Mouse (Mus musculus) adrenal gland, postnatal 36 days (tissue): ENCODE measurements around the gene Olfr1094. TPM values are rescaled to one million over a fixed set of nuclear protein-coding genes. Genes with fewer than 3 reads are reported as not detected.

Experiments
- DNase-seq, 2 experiments: peaks; one replicate each; pipeline ENCODE4 v3.0.0; 2021; ENCODE audit warnings: mixed read lengths in 1 of 2
- long read RNA-seq, 2 experiments: library from polyadenylated mRNA; stranded (forward); transcript quantifications; one replicate each; pipeline ENCODE4 v2.0.0; 2021; ENCODE audit warnings: borderline sequencing depth in 2 of 2
- total RNA-seq, 2 experiments: library from RNA; stranded (reverse); gene quantifications; 2 replicates each; pipeline ENCODE4 v1.2.3; 2021

Olfr1094 gene
- not detected for total RNA-seq
- long read RNA-seq, experiment 1, result 0 reads
- long read RNA-seq, experiment 2, result 0 reads

DNA sequence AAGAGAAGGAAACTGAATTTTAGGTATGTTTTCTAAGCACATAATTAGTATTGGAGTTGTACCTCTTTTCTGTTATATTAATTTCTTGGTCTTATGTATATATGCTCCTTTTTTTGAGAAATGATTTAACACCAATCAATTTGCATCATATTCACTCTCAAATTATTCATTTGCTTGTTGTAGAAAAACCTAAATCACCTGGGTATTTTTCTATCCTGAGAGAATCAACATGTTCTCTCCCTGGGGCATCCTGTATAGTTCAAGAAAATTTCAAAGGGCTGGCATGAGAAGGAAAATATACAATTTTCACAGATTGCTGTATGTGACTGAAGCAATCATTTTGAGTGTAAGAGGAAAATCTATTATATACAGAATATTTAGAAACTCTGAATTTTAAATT lies at the start of gene Olfr1094:
TSS of gene Olfr1094 (plus strand) at position 301 of the 400 bp plus-strand sequence.
- DNase-seq, result no peak

DNA sequence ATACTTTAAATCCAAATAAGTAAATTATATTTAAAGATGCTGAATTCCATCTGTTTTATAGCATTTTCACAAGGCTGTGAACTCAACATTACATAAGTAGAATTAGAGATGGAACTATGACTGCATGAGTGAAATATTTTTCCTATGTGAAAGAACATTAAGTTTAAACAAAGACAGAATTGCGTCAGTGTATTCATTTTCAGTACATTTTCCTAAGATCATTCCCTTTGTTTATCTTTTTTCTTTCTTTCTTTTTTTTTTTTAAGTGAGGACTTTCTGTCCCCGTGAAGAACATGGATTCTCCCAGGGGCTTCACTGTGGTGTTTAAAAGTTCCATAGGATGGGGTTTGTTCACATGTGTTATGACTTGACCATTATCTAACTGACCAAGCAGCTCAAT lies 42.3 kb upstream of the Olfr1094 start, which contains the start of gene Olfr1093:
TSS of gene Olfr1093 (plus strand) at position 301 of the 400 bp plus-strand sequence.
- no peak for DNase-seq

DNA sequence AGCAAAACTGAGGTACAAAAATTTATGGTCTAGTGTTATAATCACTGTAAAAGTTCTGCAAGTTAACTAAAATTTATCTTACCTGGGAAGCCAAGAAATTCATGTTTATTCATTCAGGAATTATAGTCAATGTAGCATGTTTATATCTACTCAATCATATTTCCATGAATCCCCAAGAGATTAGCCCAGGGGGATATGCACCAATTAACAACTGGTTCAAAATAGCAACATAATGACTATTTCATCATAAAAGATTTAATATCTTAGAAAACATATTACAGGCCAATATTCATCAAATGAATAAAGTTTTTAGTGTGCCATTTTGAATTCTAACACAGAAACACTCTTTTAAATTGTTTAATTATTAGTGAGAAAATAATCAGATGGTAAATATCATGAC lies 14.5 kb upstream of the Olfr1094 start, which contains the start of gene Olfr141:
TSS of gene Olfr141 (minus strand) at position 101 of the 400 bp plus-strand sequence.
- DNase-seq, result no peak

DNA sequence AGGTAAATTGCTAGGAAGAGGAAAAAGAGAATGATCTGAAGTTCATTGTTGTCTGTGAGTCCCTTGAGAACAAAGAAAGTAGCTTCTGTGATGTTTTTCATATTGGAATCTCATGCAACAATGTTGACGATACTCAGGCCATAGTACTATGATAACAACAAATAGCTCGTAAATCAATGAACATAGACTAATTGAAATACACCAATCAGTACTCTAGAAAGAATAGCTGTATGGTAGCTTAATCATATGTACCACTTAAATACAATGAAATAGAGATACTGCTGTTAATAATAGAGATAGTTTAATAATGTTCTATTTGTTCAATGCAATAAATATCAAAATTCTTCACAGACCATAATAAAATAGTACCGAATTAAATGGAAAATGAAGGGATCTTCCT lies 27.1 kb downstream of the Olfr1094 start, which contains the start of gene Olfr1095:
TSS of gene Olfr1095 (minus strand) at position 101 of the 400 bp plus-strand sequence.
- no peak for DNase-seq

DNA sequence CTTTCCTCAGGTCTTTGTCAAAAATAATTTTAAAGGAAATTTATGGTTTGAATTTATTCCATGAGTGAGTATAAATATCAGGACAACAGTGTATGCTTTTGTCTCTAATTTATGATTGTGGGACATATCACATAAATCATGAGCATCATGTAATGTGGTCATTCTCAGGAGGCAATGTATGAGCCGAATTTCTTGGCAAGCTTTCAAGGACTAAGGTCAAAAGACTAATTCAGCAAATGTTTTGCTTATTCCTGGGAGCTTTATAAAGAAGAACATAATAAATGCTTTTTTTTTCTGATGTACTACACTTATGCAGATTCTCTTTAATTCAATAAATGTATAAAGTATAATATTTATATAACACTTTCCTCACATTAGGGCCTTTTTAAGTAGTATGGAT lies 50.2 kb downstream of the Olfr1094 start, which contains the start of gene Gm13723:
TSS of gene Gm13723 (minus strand) at position 101 of the 400 bp plus-strand sequence.
- DNase-seq, result peak in 1 of 2 experiments; percentile 0

Other genes starting within 250 kb of the Olfr1094 start
- not detected for gene Olfr1082, start 225.7 kb upstream of the Olfr1094 start, total RNA-seq
- not detected for gene Olfr1084, start 184.9 kb upstream of the Olfr1094 start, total RNA-seq
- not detected for gene Olfr1085, start 162.6 kb upstream of the Olfr1094 start, total RNA-seq
- gene Olfr1086, start 144.6 kb upstream of the Olfr1094 start, total RNA-seq, result not detected
- not detected for gene Olfr1087, start 126.3 kb upstream of the Olfr1094 start, total RNA-seq
- not detected for gene Olfr1089, start 91.0 kb upstream of the Olfr1094 start, total RNA-seq
- gene Olfr1090, start 65.7 kb upstream of the Olfr1094 start, total RNA-seq, result not detected
- not detected for gene Olfr1093, start 42.2 kb upstream of the Olfr1094 start, total RNA-seq
- gene Olfr141, start 14.6 kb upstream of the Olfr1094 start, total RNA-seq, result not detected
- not detected for gene Olfr1095, start 27.0 kb downstream of the Olfr1094 start, total RNA-seq
- not detected for gene Gm13723, start 50.1 kb downstream of the Olfr1094 start, total RNA-seq
- not detected for gene Olfr1097, start 67.6 kb downstream of the Olfr1094 start, total RNA-seq
- gene Olfr1098, start 99.9 kb downstream of the Olfr1094 start, total RNA-seq, result not detected
- not detected for gene Olfr1099, start 136.0 kb downstream of the Olfr1094 start, total RNA-seq
- gene Olfr1100, start 155.3 kb downstream of the Olfr1094 start, total RNA-seq, result not detected
- gene Olfr1101, start 166.6 kb downstream of the Olfr1094 start, total RNA-seq, result not detected
- not detected for gene Olfr1102, start 173.7 kb downstream of the Olfr1094 start, total RNA-seq
- gene Olfr1104, start 202.4 kb downstream of the Olfr1094 start, total RNA-seq, result not detected
- gene Olfr1105, start 211.9 kb downstream of the Olfr1094 start, total RNA-seq, result not detected
- not detected for gene Olfr1106, start 227.6 kb downstream of the Olfr1094 start, total RNA-seq